Mouse (Mus musculus) stomach, postnatal 0 days (tissue): ENCODE data around the gene Ubxn1.

Experiments used
- CTCF ChIP-seq: IDR thresholded peaks from 2 replicates; pipeline ENCODE4 v1.5.1; 2016; ENCODE audit warnings: antibody characterized with exemption, low read depth, mild to moderate bottlenecking, moderate library complexity
- EP300 ChIP-seq: optimal IDR thresholded peaks from 2 replicates; pipeline ENCODE3; 2016; ENCODE audit warnings: antibody characterized with exemption

DNA sequence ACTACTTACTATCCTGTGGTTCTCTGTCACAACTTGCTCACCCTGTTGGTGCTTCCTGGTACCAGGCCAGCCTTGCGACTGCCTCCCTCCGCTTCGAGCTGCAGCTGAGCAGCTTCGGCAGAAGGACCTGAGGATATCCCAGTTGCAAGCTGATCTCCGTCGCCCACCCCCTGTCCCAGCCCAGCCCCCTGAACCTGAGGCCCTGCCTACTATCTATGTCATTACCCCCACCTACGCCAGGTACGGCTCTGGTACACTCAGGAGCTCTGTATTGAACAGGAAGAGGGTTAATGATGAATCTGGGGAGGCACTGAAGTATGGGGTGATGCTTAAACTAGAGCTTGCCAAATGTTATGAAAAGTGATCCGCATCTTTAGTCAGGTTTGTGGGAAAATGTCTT is 50.4 kb downstream of the Ubxn1 start:
- TF ChIP-seq EP300 (no peak), CTCF (no peak)
